Mouse (Mus musculus): Measurements from ENCODE around the gene Trnp1.
A peak's percentile ranks its signal among the peaks of the same experiment; 100 is the strongest.

GRCm38 (mm10) chr4:133468080-133468479 lies 30.3 kb downstream of the Trnp1 start:
- no peak for TF ChIP-seq RAD21 (IDR thresholded peaks at IDR 0.05; ENCODE audit: low read depth, low read length)
- no peak for TF ChIP-seq ELF1 (IDR thresholded peaks at IDR 0.05; ENCODE audit: low read depth, low read length)
- peak in 1 of 2 experiments; percentile 43; a peak in 1 of 4 replicates for TF ChIP-seq POLR2A (IDR thresholded peaks at IDR 0.05; ENCODE audit: control insufficient read depth in 1 of 2, insufficient read depth in 1 of 2, low read depth in 1 of 2, low read length in 2 of 2, poor library complexity in 1 of 2)
- no peak for TF ChIP-seq CTCF (IDR thresholded peaks at IDR 0.05 in 2 of 3, conservative IDR thresholded peaks at IDR 0.05 in 1 of 3; ENCODE audit: control insufficient read depth in 1 of 3, insufficient read depth in 1 of 3, low read depth in 2 of 3, low read length in 3 of 3, poor library complexity in 1 of 3, severe bottlenecking in 1 of 3)
- no peak for TF ChIP-seq SMC3 (IDR thresholded peaks at IDR 0.05; ENCODE audit: low read depth, low read length)
- TF ChIP-seq SIN3A (IDR thresholded peaks at IDR 0.05; ENCODE audit: low read length), result no peak
- TF ChIP-seq TCF12 (IDR thresholded peaks at IDR 0.05; ENCODE audit: low read depth, low read length), result no peak
- no peak for TF ChIP-seq CHD1 (IDR thresholded peaks at IDR 0.05; ENCODE audit: low read depth, low read length)

Measured in MEL (cell line).